Mouse (Mus musculus): Measurements from ENCODE around the gene Eef1akmt2.

- TF ChIP-seq GATA1 (IDR thresholded peaks at IDR 0.05; ENCODE audit: low read length) (no peak), TAL1 (IDR thresholded peaks at IDR 0.05; ENCODE audit: low read length) (no peak)
These were observed 9.3 kb downstream of the Eef1akmt2 start for GRCm38 (mm10) chr7:132843152-132843551.
